Mouse (Mus musculus): ENCODE results near the gene Peli1.

GRCm38 (mm10) chr11:21091067-21091427, at the start of gene Peli1:
- TF ChIP-seq CTCF (IDR thresholded peaks at IDR 0.05; ENCODE audit: control insufficient read depth, insufficient read depth, low read length) (no peak), POLR2A (IDR thresholded peaks at IDR 0.05; ENCODE audit: borderline replicate concordance, control insufficient read depth, low read depth, low read length) (peak; percentile 99)
